Mouse (Mus musculus): ENCODE results near the gene Epha4. TPM values are rescaled to one million over a fixed set of nuclear protein-coding genes. Genes with fewer than 3 reads are reported as not detected.

The Epha4 gene
- polyA plus RNA-seq, 1 experiment from 2014 or later, result 10.4 TPM

- ATAC-seq, result no peak
- no peak overlapping the region for H3K27ac ChIP-seq
Observed at GRCm38 (mm10) chr1:77429174-77429573, 85.7 kb downstream of the Epha4 start.

GRCm38 (mm10) chr1:77426956-77427355 lies 87.9 kb downstream of the Epha4 start:
- no peaks in the 10 kb centered on the region for H3K27me3 ChIP-seq (replicated peaks)
- no peak overlapping the region for H3K4me3 ChIP-seq (replicated peaks)
- no peak overlapping the region for H3K4me2 ChIP-seq (replicated peaks)
- ATAC-seq, result no peak
- H3K36me3 ChIP-seq, result no peaks in the 10 kb centered on the region
- 55% methylated on average over 6 of the region's 6 CpGs for WGBS
- no peaks in the 10 kb centered on the region for H3K4me1 ChIP-seq (replicated peaks)
- no peak overlapping the region for H3K27ac ChIP-seq
- H3K9me3 ChIP-seq, result no peaks in the 10 kb centered on the region
- no peak overlapping the region for H3K9ac ChIP-seq

More at GRCm38 (mm10) chr1:77429174-77429573, 85.7 kb downstream of the Epha4 start:
- Histone ChIP-seq H3K9me3 (no peaks in the 10 kb centered on the region), H3K27me3 (replicated peaks) (no peaks in the 10 kb centered on the region), H3K4me3 (replicated peaks) (no peak overlapping the region), H3K36me3 (no peaks in the 10 kb centered on the region), H3K4me2 (replicated peaks) (no peak overlapping the region), H3K4me1 (replicated peaks) (no peaks in the 10 kb centered on the region), H3K9ac (no peak overlapping the region)
- WGBS, result 78% methylated on average over 6 of the region's 6 CpGs

- 84% methylated on average over 3 of the region's 3 CpGs for WGBS
- Histone ChIP-seq H3K9ac (no peak overlapping the region), H3K36me3 (no peaks in the 10 kb centered on the region), H3K27ac (no peak overlapping the region), H3K4me2 (replicated peaks) (no peak overlapping the region), H3K4me1 (replicated peaks) (no peaks in the 10 kb centered on the region), H3K27me3 (replicated peaks) (no peaks in the 10 kb centered on the region), H3K9me3 (no peaks in the 10 kb centered on the region), H3K4me3 (replicated peaks) (no peak overlapping the region)
- ATAC-seq, result no peak
Observed at GRCm38 (mm10) chr1:77425171-77425570, 89.7 kb downstream of the Epha4 start.

GRCm38 (mm10) chr1:77421081-77421480 lies 93.8 kb downstream of the Epha4 start:
- WGBS, result 86% methylated on average over 3 of the region's 3 CpGs
- ATAC-seq, result no peak

GRCm38 (mm10) chr1:77420348-77420747 lies 94.5 kb downstream of the Epha4 start:
- H3K27me3 ChIP-seq (replicated peaks), result no peaks in the 10 kb centered on the region
- H3K4me3 ChIP-seq (replicated peaks), result no peak overlapping the region
- ATAC-seq, result no peak
- no peak overlapping the region for H3K27ac ChIP-seq
- H3K9me3 ChIP-seq, result no peaks in the 10 kb centered on the region
- no peak overlapping the region for H3K9ac ChIP-seq
- H3K36me3 ChIP-seq, result no peaks in the 10 kb centered on the region
- H3K4me2 ChIP-seq (replicated peaks), result no peak overlapping the region
- WGBS, result 74% methylated on average over 2 of the region's 2 CpGs
- H3K4me1 ChIP-seq (replicated peaks), result no peaks in the 10 kb centered on the region

More at GRCm38 (mm10) chr1:77421081-77421480, 93.8 kb downstream of the Epha4 start:
- Histone ChIP-seq H3K9me3 (no peaks in the 10 kb centered on the region), H3K9ac (no peak overlapping the region), H3K27me3 (replicated peaks) (no peaks in the 10 kb centered on the region), H3K36me3 (no peaks in the 10 kb centered on the region), H3K27ac (no peak overlapping the region), H3K4me2 (replicated peaks) (no peak overlapping the region), H3K4me3 (replicated peaks) (no peak overlapping the region), H3K4me1 (replicated peaks) (no peaks in the 10 kb centered on the region)

GRCm38 (mm10) chr1:77416872-77417271 lies 98.0 kb downstream of the Epha4 start:
- Histone ChIP-seq H3K27ac (no peak overlapping the region), H3K9ac (no peak overlapping the region), H3K9me3 (no peaks in the 10 kb centered on the region), H3K36me3 (no peaks in the 10 kb centered on the region), H3K27me3 (replicated peaks) (no peaks in the 10 kb centered on the region), H3K4me3 (replicated peaks) (no peak overlapping the region), H3K4me1 (replicated peaks) (no peaks in the 10 kb centered on the region), H3K4me2 (replicated peaks) (no peak overlapping the region)
- 54% methylated on average over 4 of the region's 4 CpGs for WGBS
- ATAC-seq, result no peak

- ATAC-seq, result no peak
- WGBS, result 41% methylated on average over 9 of the region's 9 CpGs
- no peaks in the 10 kb centered on the region for H3K36me3 ChIP-seq
- H3K9ac ChIP-seq, result no peak overlapping the region
- no peak overlapping the region for H3K4me2 ChIP-seq (replicated peaks)
- H3K4me1 ChIP-seq (replicated peaks), result no peaks in the 10 kb centered on the region
- no peak overlapping the region for H3K27ac ChIP-seq
- no peaks in the 10 kb centered on the region for H3K9me3 ChIP-seq
- no peaks in the 10 kb centered on the region for H3K27me3 ChIP-seq (replicated peaks)
- no peak overlapping the region for H3K4me3 ChIP-seq (replicated peaks)
Observed at GRCm38 (mm10) chr1:77412871-77413669, 101.8 kb downstream of the Epha4 start.

- no peak for ATAC-seq
- WGBS, result 82% methylated on average over 13 of the region's 13 CpGs
- no peaks in the 10 kb centered on the region for H3K36me3 ChIP-seq
Observed at GRCm38 (mm10) chr1:77412285-77412684, 102.6 kb downstream of the Epha4 start.

GRCm38 (mm10) chr1:77411222-77411621 lies 103.7 kb downstream of the Epha4 start:
- no peaks in the 10 kb centered on the region for H3K27me3 ChIP-seq (replicated peaks)
- no peak overlapping the region for H3K4me3 ChIP-seq (replicated peaks)
- H3K9ac ChIP-seq, result no peak overlapping the region
- 93% methylated on average over 4 of the region's 4 CpGs for WGBS
- no peak overlapping the region for H3K4me2 ChIP-seq (replicated peaks)
- no peak for ATAC-seq
- H3K4me1 ChIP-seq (replicated peaks), result no peaks in the 10 kb centered on the region
- H3K36me3 ChIP-seq, result no peaks in the 10 kb centered on the region
- H3K9me3 ChIP-seq, result no peaks in the 10 kb centered on the region
- H3K27ac ChIP-seq, result no peak overlapping the region

More at GRCm38 (mm10) chr1:77412285-77412684, 102.6 kb downstream of the Epha4 start:
- Histone ChIP-seq H3K4me1 (replicated peaks) (no peaks in the 10 kb centered on the region), H3K4me3 (replicated peaks) (no peak overlapping the region), H3K27me3 (replicated peaks) (no peaks in the 10 kb centered on the region), H3K4me2 (replicated peaks) (no peak overlapping the region), H3K27ac (no peak overlapping the region), H3K9ac (no peak overlapping the region), H3K9me3 (no peaks in the 10 kb centered on the region)

GRCm38 (mm10) chr1:77410716-77411115 lies 104.2 kb downstream of the Epha4 start:
- WGBS, result 96% methylated on average over 2 of the region's 2 CpGs
- Histone ChIP-seq H3K4me3 (replicated peaks) (no peak overlapping the region), H3K27me3 (replicated peaks) (no peaks in the 10 kb centered on the region), H3K9ac (no peak overlapping the region), H3K9me3 (no peaks in the 10 kb centered on the region), H3K4me1 (replicated peaks) (no peaks in the 10 kb centered on the region), H3K4me2 (replicated peaks) (no peak overlapping the region), H3K36me3 (no peaks in the 10 kb centered on the region), H3K27ac (no peak overlapping the region)
- ATAC-seq, result no peak

- no peak overlapping the region for H3K27ac ChIP-seq
- no peak overlapping the region for H3K9ac ChIP-seq
- H3K4me2 ChIP-seq (replicated peaks), result no peak overlapping the region
- no peaks in the 10 kb centered on the region for H3K9me3 ChIP-seq
- no peaks in the 10 kb centered on the region for H3K4me1 ChIP-seq (replicated peaks)
- H3K36me3 ChIP-seq, result no peaks in the 10 kb centered on the region
- WGBS, result 83% methylated on average over 3 of the region's 3 CpGs
- no peaks in the 10 kb centered on the region for H3K27me3 ChIP-seq (replicated peaks)
- ATAC-seq, result no peak
- no peak overlapping the region for H3K4me3 ChIP-seq (replicated peaks)
Observed at GRCm38 (mm10) chr1:77410153-77410552, 104.7 kb downstream of the Epha4 start.

GRCm38 (mm10) chr1:77409509-77409908 lies 105.4 kb downstream of the Epha4 start:
- H3K36me3 ChIP-seq, result no peaks in the 10 kb centered on the region
- WGBS, result 61% methylated on average over 8 of the region's 8 CpGs

GRCm38 (mm10) chr1:77407417-77407816 lies 107.5 kb downstream of the Epha4 start:
- Histone ChIP-seq H3K27me3 (replicated peaks) (no peaks in the 10 kb centered on the region), H3K4me3 (replicated peaks) (no peak overlapping the region), H3K27ac (no peak overlapping the region), H3K4me2 (replicated peaks) (no peak overlapping the region), H3K9me3 (no peaks in the 10 kb centered on the region), H3K4me1 (replicated peaks) (no peaks in the 10 kb centered on the region), H3K9ac (no peak overlapping the region), H3K36me3 (no peaks in the 10 kb centered on the region)
- WGBS, result 44% methylated on average over 9 of the region's 9 CpGs
- no peak for ATAC-seq

More at GRCm38 (mm10) chr1:77409509-77409908, 105.4 kb downstream of the Epha4 start:
- Histone ChIP-seq H3K27ac (no peak overlapping the region), H3K4me3 (replicated peaks) (no peak overlapping the region), H3K27me3 (replicated peaks) (no peaks in the 10 kb centered on the region), H3K9ac (no peak overlapping the region), H3K4me1 (replicated peaks) (no peaks in the 10 kb centered on the region), H3K4me2 (replicated peaks) (no peak overlapping the region), H3K9me3 (no peaks in the 10 kb centered on the region)
- ATAC-seq, result no peak

Measured in intestine, embryonic 15.5 days (tissue).